Mouse (Mus musculus) thymus, adult 2 months (tissue): ENCODE measurements around the gene Slc44a3.

ENCODE experiments used
- CTCF ChIP-seq: fragments of 200-500 bp; IDR thresholded peaks from 2 replicates; pipeline ENCODE4 v1.5.1; 2012; ENCODE audit warnings: mild to moderate bottlenecking, control low read depth, low read length, moderate library complexity, borderline replicate concordance; ENCODE audit not compliant: control insufficient read depth, poor library complexity, insufficient read depth; ENCODE audit errors: extremely low read depth
- POLR2A ChIP-seq: fragments of 200-500 bp; IDR thresholded peaks from 2 replicates; pipeline ENCODE4 v1.6.1; 2012; ENCODE audit warnings: mild to moderate bottlenecking, low read length, control low read depth, moderate library complexity; ENCODE audit not compliant: control insufficient read depth, poor library complexity, insufficient read depth; ENCODE audit errors: extremely low read depth

DNA sequence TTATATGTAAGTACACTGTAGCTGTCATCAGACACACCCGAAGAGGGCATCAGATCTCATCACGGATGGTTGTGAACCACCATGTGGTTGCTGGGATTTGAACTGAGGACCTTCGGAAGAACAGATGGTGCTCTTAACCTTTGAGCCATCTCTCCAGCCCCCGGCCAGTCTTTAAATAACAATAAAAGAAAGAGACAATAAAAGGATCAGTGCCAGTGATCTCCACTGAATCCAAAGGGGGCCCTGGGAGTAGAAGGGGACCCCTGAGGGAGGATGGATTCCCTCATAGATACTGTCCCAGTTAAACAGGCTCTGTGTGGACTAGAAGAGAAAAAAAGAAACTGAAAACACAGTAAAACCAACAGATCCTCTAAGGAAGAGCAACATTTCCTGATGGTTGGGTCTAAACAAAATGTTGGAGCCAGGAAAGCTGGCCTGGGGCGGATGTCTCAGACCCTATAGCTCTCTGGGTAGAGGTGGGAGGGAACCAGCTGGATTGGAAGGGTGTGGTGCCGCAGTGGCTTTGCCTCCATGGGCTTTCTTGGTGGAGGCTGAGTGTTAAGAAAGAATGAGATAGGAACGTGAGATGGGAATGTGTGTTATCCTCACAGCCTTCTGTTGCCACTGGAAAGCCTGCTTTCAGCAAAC is 101.8 kb downstream of the Slc44a3 start:
- TF ChIP-seq POLR2A (no peak), CTCF (no peak)
